Mouse (Mus musculus) testis, adult 2 months (tissue): Measurements from ENCODE around the gene Me1. TPM values are rescaled to one million over a fixed set of nuclear protein-coding genes. Genes with fewer than 3 reads are reported as not detected.
"Not testable (repeated sequence)": the region's sequence is repeated elsewhere in the genome, so short reads cannot be mapped to it uniquely, and the experiment has no call there.

Experiments used
- H3K27ac ChIP-seq: fragments of 200-500 bp; 2 replicates; pipeline ENCODE4 v1.5.1; 2012; ENCODE audit warnings: low read depth, low read length; ENCODE audit not compliant: control insufficient read depth, insufficient read depth
- H3K27me3 ChIP-seq: fragments of 200-500 bp; 2 replicates; pipeline ENCODE4 v1.6.1; 2012; ENCODE audit warnings: mild to moderate bottlenecking, low read length, moderate library complexity; ENCODE audit not compliant: control insufficient read depth, insufficient read depth
- H3K36me3 ChIP-seq: fragments of 200-500 bp; 2 replicates; pipeline ENCODE4 v1.6.1; 2012; ENCODE audit warnings: mild to moderate bottlenecking, low read length; ENCODE audit not compliant: control insufficient read depth, insufficient read depth
- H3K4me1 ChIP-seq: fragments of 200-500 bp; 2 replicates; pipeline ENCODE4 v1.6.1; 2012; ENCODE audit warnings: low read length; ENCODE audit not compliant: control insufficient read depth, insufficient read depth
- H3K4me3 ChIP-seq: fragments of 200-500 bp; 2 replicates; pipeline ENCODE4 v1.5.1; 2012; ENCODE audit warnings: low read depth, mild to moderate bottlenecking, low read length, moderate library complexity, mixed read lengths; ENCODE audit not compliant: control insufficient read depth
- CTCF ChIP-seq: fragments of 200-500 bp; IDR thresholded peaks from 2 replicates; pipeline ENCODE4 v1.5.1; 2012; ENCODE audit warnings: low read depth, mild to moderate bottlenecking, inconsistent platforms, low read length, moderate library complexity; ENCODE audit not compliant: control insufficient read depth, insufficient read depth, insufficient replicate concordance
- POLR2A ChIP-seq: fragments of 200-500 bp; IDR thresholded peaks from 2 replicates; pipeline ENCODE4 v1.6.1; 2012; ENCODE audit warnings: low read depth, mild to moderate bottlenecking, inconsistent platforms, low read length, moderate library complexity; ENCODE audit not compliant: control insufficient read depth
- polyA plus RNA-seq: library from polyadenylated mRNA; depleted of rRNA; stranded (reverse); fragments of >200 nt; gene quantifications from 2 replicates; pipeline ENCODE4 v1.2.3, GENCODE M21; 2012

Gene Me1
- polyA plus RNA-seq, 1 experiment = 144 TPM

- Histone ChIP-seq H3K27ac (no peak overlapping the region), H3K36me3 (peaks cover 3% of the 10 kb centered on the region; the same call in 1 of the 2 replicates), H3K27me3 (no peaks in the 10 kb centered on the region), H3K4me3 (no peak overlapping the region), H3K4me1 (no peaks in the 10 kb centered on the region)
- no peak for TF ChIP-seq POLR2A
- no peak for TF ChIP-seq CTCF
These were observed 83.7 kb downstream of the Me1 start for GRCm38 (mm10) chr9:86612091-86612490.

DNA sequence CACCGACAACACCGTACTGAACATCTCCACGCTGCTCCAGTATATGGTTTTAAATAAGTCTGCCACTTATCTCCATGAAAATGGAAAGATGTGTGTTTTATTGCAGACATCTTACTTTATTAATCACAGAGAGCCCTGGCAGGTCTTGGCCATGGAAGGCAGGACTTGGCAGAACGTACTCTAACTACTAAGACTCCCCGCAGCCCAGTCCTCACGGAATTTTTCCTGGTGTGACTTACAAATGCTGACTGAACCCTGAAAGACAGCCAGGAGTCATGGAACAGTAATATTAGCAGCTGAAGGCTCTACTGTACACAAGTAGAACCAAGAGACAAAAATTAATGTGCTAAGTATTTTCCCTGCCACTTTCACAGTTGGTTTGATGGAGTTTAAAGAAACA lies 90.0 kb downstream of the Me1 start:
- Histone ChIP-seq H3K27me3 (no peaks in the 10 kb centered on the region), H3K4me1 (no peaks in the 10 kb centered on the region), H3K27ac (no peak overlapping the region), H3K36me3 (peaks cover 2% of the 10 kb centered on the region; the same call in 1 of the 2 replicates), H3K4me3 (no peak overlapping the region)
- TF ChIP-seq POLR2A (no peak), CTCF (no peak)

DNA sequence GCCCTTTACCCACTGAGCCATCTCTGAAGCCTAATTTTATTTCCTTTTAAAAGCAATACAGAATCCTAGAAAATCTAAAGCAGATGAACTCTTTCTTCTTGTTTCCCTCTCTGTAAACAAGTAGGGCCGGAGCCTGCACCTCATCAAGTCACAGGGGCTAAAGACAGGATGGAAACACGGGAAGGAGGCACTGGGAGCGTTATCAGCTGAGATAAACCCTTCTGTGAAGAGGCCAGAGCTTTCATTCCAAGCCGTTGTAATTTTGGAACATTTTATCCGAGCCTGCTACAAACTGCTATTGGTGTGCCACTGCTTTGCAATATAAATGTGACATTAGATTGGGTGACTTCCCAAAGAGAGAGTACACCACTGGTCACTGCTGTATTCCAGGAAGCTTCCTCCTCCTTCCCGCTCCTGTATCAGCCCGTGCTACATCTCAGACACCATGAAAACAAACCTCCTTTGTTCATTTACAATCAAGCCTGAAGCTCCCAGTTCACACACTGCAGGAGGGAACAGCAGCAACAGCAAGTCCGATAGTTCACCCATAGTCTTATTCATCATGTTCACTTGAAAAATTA lies 95.9 kb downstream of the Me1 start:
- Histone ChIP-seq H3K4me1 (no peaks in the 10 kb centered on the region), H3K27me3 (no peaks in the 10 kb centered on the region), H3K36me3 (no peaks in the 10 kb centered on the region), H3K4me3 (no peak overlapping the region), H3K27ac (no peak overlapping the region)
- TF ChIP-seq POLR2A = no peak
- TF ChIP-seq CTCF = no peak

- not testable (repeated sequence) for H3K27ac ChIP-seq, H3K4me1 ChIP-seq, H3K4me3 ChIP-seq, H3K27me3 ChIP-seq, H3K36me3 ChIP-seq
These were observed 98.8 kb downstream of the Me1 start for GRCm38 (mm10) chr9:86596983-86597382.

- H3K36me3 ChIP-seq = not testable (repeated sequence)
These were observed 101.4 kb downstream of the Me1 start for GRCm38 (mm10) chr9:86594357-86594767.

DNA sequence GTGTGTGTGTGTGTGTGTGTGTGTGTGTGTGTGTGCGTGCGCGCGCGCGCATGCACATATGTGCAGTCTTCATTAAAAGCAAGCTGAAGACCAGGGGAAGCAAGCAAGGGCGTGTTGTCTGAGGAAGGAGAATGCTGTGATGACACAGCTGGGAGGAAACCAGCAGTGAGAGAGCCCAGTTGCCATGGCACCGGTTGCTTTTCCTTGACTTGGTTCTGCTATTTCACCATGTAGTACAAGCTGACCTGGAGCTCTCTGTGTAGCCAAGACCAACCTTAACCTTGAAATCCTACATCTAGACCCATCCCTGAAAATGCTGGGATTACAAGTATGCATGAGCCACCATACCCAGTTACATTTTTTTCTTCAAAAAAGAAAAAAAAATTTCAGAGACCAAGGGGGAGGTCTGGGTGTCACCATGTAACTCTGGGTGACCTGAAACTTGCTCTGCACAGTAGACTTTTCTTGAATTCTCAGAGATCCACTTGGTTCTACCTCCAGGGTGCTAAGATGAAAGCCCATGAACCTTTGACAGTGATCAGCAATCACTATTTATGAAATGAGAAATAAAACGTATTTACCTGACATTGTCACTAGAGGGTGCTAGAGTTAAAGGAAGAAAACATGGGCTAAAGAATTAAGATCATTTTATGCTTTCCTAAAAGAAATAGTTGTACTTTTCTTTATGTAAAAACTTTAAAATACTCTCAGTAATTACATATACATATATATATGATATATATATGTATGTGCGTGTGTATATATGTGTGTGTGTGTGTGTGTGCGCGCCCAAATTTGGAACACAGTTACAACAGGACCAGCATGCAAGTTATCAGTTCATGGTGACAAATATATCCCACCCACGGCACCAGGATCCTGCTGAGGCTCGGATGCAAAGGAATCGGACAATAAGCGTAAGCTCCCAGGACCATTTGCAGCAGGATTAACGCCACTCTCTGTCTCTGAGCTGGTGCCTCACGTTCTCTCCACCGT lies 102.8 kb downstream of the Me1 start:
- no peaks in the 10 kb centered on the region for H3K4me1 ChIP-seq
- TF ChIP-seq POLR2A (no peak), CTCF (no peak)
- H3K27ac ChIP-seq = no peak overlapping the region
- H3K36me3 ChIP-seq = peaks cover 2% of the 10 kb centered on the region
- no peaks in the 10 kb centered on the region for H3K27me3 ChIP-seq
- H3K4me3 ChIP-seq = no peak overlapping the region

More at GRCm38 (mm10) chr9:86594357-86594767, 101.4 kb downstream of the Me1 start:
- H3K4me1 ChIP-seq, H3K27me3 ChIP-seq, H3K27ac ChIP-seq, H3K4me3 ChIP-seq: not testable (repeated sequence)

DNA sequence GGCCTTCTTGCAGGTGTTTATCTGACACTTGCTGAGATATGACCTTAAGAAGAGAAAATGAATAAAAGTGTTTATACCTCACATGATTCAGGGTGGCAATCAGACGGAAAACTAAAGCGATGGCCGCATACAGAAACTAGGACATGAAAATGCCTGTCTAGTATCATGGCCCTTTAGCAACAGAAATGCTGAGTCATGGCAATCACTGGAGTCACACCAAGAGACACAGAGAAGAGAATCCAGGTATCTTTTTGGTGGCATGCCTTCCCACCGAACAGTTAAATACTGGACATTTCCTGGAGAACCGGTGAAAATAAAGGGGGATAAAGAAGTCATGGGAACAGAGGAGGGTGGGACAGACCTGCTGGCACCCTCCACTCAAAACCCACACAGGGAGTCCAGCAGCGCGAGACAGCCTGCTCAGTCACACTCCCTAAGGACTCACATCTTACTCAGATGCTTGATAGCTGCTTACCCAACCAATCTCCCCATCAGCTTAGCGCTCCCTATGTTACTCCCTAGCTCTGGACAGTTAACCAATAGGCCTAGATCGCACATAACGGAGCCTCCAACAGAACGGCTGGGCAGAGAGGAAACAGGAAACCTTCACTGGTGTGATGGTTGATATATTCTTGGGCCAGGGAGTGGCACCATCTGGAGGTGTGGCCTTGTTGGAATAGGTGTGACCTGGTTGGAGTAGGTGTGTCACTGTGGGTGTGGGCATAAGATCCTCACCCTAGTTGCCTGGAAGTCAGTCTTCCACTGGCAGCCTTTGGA lies 108.5 kb downstream of the Me1 start:
- peaks cover 2% of the 10 kb centered on the region for H3K36me3 ChIP-seq
- TF ChIP-seq POLR2A (no peak), CTCF (no peak)
- no peaks in the 10 kb centered on the region for H3K4me1 ChIP-seq
- H3K27me3 ChIP-seq = no peaks in the 10 kb centered on the region
- H3K27ac ChIP-seq = no peak overlapping the region
- no peak overlapping the region for H3K4me3 ChIP-seq
